Mouse (Mus musculus): Measurements from ENCODE around the gene Ndel1.

Ndel1 gene

GRCm38 (mm10) chr11:68778855-68779254 lies 92.8 kb downstream of the Ndel1 start:
- DNase-seq (ENCODE audit: low spot score): no peak

GRCm38 (mm10) chr11:68777933-68778332 lies 93.7 kb downstream of the Ndel1 start:
- DNase-seq (ENCODE audit: low spot score): no peak

GRCm38 (mm10) chr11:68776147-68776655 lies 95.5 kb downstream of the Ndel1 start:
- DNase-seq (ENCODE audit: low spot score): no peak

Measured in adipocyte (in vitro differentiated cells).